Mouse (Mus musculus) fat pad, adult 2 months (tissue): ENCODE data around the gene Gm28845.
"Not testable (repeated sequence)": the region's sequence is repeated elsewhere in the genome, so short reads cannot be mapped to it uniquely, and the experiment has no call there.

Source experiments
- DNase-seq: peaks from one replicate; pipeline ENCODE4 v3.0.0-alpha.2; 2011; ENCODE audit warnings: low read depth, low spot score; ENCODE audit errors: extremely low read depth

The Gm28845 gene

DNA sequence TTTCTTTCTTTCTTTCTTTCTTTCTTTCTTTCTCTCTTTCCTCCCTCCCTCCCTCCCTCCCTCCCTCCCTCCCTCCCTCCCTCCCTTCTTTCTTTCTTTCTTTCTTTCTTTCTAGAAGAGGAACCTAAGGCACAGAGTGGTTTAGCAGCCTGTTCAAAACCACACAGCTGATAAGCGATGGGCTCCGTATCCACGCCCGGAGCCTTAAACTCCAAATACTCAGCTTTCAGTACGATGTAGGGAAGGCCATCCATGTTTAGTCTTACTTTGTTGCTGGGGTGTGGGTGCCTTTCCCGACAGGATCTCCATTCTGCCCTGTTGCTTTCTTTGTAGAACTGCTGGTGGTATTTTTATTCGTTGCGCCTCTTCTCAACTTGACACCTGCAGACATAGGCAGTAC is 10.2 kb downstream of the Gm28845 start:
- DNase-seq, result no peak

DNA sequence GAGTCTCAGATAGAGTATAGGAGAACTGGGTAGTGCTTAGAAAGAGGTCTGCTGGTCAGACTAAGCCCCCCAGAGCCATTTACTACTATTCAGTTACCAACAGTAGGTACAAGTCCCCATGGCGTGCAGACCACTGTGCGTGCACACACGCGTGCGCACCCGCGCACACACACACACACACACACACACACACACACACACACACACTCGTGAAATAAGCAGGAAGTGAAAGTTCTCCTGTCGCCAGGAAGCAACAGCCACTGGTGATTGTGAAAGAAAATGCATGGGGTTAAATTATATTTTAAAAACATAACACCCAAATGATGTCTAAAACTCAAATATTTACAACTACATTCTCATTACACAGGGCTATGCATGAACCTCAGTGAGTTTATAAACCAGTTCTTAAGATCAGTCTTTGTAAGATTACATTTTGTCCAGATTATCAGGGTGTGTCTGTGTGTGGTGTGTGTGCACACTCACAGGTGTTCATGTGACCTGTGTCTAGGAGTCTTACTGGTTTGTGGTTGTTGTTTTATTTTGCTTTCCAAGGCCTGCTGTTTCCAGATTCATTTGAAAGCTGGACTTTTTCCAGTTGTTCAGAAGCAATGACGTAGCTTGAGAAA is 11.6 kb downstream of the Gm28845 start:
- DNase-seq, result no peak

DNA sequence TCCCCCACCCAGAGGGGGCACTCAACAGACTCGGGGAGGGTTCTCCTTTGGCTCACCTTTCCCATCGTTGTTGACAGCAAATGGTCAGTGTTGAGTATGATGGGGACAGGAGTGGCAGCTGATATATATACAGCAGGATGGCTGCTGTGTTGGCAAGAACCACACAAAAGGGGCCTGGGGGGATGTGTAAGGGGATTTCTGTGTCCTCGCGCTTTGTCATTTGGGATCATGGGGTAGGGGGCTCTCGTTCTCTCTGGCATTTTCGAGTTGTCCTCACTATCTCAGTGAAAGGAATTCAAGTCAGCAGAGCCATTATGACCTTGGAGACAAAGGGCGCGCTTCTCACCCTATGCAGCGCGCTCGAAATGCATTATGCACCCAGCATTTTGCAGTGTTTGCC is 16.1 kb downstream of the Gm28845 start, which contains the start of gene Cryga:
TSS of gene Cryga (minus strand) at position 101 of the 400 bp plus-strand sequence.
- no peak for DNase-seq

DNA sequence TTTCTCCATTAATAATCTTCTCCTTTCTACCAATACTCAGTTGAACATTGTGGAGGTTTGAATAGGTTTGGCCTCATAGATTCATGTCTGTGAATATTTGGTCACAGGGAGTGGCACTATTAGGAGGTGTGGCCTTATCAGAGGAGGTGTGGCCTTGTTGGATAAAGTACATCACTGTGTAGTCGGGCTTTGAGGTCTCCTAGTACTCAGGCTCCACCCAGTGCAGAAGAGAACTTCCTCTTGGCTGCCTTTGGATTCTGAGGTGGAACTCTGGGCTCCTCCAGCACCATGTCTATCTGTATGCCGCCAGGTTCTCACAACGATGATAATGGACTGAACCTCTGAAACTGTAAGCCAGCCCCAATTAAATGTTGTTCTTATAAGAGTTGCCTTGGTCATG is 22.4 kb downstream of the Gm28845 start:
- no peak for DNase-seq

DNA sequence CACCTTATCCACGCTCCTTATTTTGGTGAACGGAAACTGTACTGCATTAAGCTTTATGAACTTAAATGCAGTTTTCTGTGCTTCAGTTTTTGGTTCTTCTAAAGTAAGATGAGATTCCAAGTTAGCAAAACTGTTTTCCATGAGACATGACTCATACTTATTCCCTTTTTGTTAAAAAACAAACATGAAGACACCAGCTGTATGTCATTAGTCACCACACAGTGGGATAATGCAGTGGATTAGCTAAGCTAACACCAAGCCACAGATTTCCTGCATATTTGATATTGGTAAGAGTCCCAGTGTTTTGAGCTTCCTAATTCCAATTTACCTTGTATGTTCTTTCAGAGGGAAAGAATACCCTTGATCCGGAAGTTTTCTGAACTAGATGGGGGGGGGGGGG is 27.8 kb downstream of the Gm28845 start:
- DNase-seq, result no peak

DNA sequence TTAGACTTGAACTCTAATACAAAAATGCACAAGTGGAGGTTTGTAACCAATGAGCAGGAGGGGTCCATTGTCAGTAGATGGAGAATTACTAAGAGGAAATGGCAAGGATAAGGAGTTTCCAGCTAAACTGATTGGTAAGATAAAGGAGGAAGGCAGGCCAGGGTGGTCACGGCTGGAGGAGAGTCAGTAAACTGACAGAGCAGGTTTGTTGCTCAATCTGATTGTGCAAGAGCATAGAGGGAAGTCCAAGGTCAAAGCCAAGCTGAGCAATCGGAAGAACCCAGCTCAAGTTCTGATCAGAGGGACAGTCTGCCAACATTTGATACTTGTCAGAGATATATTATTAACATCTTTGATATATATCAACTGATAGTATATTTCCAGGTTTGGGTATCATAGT is 29.0 kb downstream of the Gm28845 start:
- no peak for DNase-seq

DNA sequence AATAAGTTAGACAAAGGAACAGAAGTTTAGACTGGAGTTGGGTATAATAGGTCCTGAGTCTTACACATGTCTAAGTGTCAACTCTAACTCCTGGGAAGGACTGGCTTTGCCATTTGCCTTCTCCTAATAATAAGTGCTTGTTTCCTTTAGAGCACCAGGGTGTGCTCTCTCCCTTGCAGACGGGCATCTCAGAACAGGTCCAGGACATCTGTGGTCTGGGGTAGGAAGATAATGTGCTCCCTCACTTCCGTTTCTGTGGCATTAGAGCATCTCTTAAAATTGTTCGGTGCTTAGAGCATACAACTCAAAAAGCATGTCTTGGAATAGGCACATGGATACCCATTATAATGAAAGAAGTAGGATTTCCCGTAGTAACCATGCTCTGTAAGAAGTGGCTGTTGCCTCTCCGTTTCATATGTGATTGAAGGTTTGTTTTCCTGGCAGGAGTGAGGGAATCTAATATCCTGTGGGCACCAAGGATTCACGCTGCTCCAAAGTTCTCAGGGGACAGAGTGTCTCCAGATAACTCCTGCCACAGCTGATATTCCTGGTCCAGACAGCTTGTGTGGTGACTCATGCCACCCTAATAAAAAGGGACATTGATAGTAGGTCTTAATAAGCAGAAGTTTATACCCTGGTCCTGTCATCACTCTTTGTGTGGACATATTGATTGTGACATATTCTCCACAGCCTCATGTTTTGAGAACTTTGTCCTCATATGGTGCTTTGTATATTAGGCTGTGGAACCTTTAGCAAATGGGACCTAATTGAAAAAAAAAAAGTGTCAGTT is 30.6 kb downstream of the Gm28845 start:
- no peak for DNase-seq

DNA sequence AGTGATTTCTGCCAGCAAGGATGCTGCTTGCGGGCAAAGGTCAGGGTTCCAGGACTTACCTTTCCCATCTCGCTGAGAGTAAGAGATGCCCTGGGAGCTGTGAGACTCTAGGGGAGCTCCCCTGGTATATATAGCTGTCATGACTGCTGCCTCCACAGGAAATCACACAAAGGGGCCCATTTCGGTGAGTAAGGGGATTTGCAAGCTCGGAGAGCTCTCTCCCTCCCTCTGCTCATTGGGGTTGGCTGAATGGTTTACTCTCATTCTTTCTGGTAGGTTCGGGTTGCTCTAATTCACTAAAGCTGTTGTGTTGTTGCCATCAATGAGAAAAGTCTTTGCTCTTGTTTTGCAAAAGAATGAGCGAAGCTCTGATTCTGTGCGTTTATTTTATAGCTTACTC is 37.2 kb downstream of the Gm28845 start, which contains the start of gene Crygb:
TSS of gene Crygb (minus strand) at position 101 of the 400 bp plus-strand sequence.
- no peak for DNase-seq

DNA sequence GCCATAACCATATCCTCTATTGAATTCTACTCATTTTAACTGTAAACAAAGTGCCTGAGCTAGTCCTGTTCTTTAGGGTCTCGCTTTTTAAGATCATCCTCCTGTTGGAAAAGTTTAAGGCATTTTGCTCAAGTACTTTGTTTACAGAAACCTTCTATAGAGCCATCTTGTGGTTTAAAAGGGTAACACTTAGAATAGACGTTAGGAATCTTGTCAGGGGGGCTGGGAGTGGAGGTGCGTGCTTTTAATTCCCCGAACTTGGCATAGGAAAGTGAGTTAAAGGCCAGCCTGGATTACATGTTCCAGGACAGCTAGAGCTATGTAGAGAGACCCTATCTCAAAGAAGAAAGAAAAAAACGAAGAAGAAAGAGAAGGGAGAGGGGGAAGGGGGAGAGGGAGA is 43.8 kb downstream of the Gm28845 start:
- DNase-seq, result no peak

DNA sequence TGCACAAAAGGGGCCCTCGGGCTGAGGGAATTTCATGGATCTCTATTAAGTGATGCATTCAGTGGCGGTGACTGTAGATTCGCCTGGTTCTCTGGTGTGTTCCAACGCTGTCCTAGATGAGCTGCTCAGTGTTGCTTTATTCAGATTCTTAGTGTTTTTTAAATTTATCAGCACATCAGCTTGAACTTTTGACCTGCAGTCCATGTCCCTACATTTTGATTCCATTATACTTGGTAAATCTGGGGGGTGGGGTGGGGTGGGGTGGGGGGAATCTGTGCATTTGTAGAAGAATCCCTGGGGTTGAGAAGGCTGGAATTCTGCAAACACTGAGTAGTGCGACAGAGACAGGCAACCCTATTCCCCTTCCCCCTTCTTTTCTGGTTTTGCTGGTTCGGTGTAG is 45.8 kb downstream of the Gm28845 start, which contains the start of gene Crygc:
TSS of gene Crygc (minus strand) at position 101 of the 400 bp plus-strand sequence.
- DNase-seq, result no peak

DNA sequence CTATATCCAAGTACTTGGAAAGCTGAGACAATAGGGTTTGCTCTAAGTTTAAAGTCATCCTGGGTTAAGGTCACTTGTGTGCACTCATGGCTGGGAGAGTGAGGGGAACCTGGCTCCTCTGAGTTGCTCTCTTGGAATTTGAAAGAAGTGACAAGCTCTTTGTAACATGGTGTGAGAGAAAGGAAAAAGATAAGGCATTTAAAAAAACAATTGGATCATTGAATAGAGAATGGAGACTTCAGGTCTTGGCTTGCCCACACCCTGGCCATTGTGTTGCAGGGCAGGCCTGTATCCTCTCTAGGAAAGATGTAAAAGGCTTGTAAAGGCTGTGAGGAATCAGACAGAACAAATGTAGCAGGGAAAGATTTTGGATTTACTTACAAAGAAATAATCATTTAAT is 51.5 kb downstream of the Gm28845 start:
- no peak for DNase-seq

DNA sequence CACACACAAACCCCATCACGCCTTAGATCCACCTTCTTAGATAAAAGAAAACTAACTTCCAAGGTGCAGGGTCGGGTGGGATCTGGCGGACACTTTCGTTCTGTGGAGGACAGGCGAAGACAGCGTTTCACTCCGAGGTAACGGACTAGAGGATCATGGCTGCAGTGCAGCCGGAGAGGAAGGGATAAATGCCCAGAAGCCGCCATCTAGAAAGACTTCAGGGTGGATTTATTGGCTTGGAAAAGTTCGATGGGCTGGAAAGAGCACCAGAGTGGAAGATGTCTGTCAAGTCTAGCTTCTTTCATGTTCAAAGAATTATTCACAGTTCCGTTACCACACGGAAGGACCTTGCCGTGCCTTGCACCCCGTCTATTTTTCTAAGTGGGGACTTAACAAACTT is 55.2 kb downstream of the Gm28845 start:
- no peak for DNase-seq

DNA sequence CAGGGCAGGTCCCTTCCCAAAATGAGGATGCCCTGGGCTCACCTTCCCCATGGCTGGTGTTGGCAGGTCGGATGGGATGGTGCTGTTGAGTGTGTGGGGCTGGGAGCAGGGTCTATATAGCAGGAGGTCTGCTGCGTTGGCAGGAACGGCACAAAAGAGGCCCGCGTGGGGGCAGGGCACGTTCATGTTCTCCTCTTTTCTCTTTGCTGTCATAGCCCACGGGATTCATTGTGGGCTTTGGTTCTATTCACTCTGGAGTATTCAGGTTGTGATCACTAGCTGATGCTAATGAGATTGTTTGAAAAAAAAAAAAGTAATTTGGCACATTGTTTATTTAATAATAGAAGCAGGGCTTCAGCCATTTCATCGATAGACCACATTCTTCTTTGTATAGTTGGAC is 56.0 kb downstream of the Gm28845 start, which contains the start of gene Crygd:
TSS of gene Crygd (minus strand) at position 101 of the 400 bp plus-strand sequence.
- no peak for DNase-seq

DNA sequence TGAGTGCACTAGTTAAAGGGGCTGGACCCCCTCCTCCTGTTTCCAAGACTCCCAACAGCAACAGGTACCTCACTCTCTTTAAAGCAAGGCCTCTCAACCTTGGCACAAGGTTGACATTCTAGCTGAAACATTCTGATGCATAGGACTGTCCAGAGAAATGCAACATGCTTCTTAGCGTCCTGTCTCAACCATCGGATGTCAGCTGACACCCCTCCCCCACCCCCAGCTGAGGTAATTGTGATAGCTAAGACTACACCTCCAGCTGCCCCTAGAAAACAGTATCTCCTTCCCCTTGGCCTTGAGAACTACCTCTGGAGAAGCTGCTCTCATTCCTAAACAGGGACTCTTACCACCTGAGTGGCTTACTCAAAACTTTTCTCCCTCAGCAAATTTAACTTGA is 67.2 kb downstream of the Gm28845 start:
- DNase-seq, result no peak

DNA sequence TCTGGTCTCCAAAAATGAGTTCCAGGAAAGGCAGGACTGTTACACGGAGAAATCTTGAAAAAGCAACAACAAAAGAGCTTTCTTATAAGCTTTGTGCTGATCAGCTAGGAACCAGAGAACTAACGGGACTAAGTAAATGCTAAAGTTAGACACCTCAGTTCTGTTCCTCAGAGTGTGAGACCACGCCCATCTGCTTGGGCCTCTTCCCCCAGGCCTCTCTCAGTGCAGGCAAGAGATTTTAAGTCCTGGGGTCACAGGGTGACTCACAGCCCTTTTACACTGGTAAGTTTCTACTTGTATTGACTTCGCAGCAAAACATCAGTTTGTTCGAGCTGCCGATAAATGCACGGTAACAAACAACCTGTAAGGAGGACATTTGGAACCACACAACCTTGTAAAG is 67.7 kb downstream of the Gm28845 start:
- DNase-seq, result no peak

DNA sequence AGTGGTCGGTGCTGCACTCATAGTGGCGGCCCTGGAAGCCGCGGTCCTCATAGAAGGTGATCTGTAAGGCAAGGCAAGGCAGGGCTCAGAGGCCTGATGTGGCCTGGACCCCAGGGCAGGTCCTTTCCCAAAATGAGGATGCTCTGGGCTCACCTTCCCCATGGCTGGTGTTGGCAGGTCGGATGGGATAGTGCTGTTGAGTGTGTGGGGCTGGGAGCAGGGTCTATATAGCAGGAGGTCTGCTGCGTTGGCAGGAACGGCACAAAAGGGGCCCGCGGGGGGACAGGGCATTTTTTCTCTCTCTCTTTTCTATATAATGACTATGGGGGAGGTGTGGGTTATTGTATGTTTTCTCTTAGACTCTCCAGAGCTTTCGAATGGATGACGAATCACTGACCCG is 68.4 kb downstream of the Gm28845 start, which contains the start of gene Cryge:
TSS of gene Cryge (minus strand) at position 198 of the 400 bp plus-strand sequence.
- DNase-seq, result not testable (repeated sequence)
